Mouse (Mus musculus) hindbrain, embryonic 10.5 days (tissue): ENCODE measurements around the gene Psmd10. TPM values are rescaled to one million over a fixed set of nuclear protein-coding genes. Genes with fewer than 3 reads are reported as not detected.
A peak's percentile ranks its signal among the peaks of the same experiment; 100 is the strongest.

Experiments used
- DNase-seq: peaks from one replicate; pipeline ENCODE4 v3.0.0-alpha.2; 2017; ENCODE audit warnings: low spot score
- H3K27ac ChIP-seq: fragments of 300-500 bp; sonication (generic); 2 replicates; pipeline ENCODE4 v1.5.1; 2016; ENCODE audit warnings: mild to moderate bottlenecking, moderate library complexity
- H3K27me3 ChIP-seq: fragments of 300-500 bp; sonication (generic); 2 replicates; pipeline ENCODE4 v1.6.1; 2016; ENCODE audit warnings: mild to moderate bottlenecking; ENCODE audit not compliant: poor library complexity, insufficient read depth, severe bottlenecking
- H3K36me3 ChIP-seq: fragments of 300-500 bp; sonication (generic); 2 replicates; pipeline ENCODE4 v1.6.1; 2016; ENCODE audit warnings: mild to moderate bottlenecking, moderate library complexity
- H3K4me1 ChIP-seq: fragments of 300-500 bp; sonication (generic); replicated peaks from 2 replicates; pipeline ENCODE4 v1.6.1; 2016; ENCODE audit warnings: mild to moderate bottlenecking
- H3K4me3 ChIP-seq: fragments of 300-500 bp; sonication (generic); 2 replicates; pipeline ENCODE4 v1.5.1; 2016; ENCODE audit warnings: mild to moderate bottlenecking, moderate library complexity
- H3K9me3 ChIP-seq: fragments of 300-500 bp; sonication (generic); 2 replicates; pipeline ENCODE4 v1.6.1; 2016; ENCODE audit warnings: mild to moderate bottlenecking, moderate library complexity
- WGBS: fragments of 180-500 bp; shearing (Covaris S2); methylation state at CpG from one replicate; pipeline ENCODE4 v1.1.7; 2016; 5-methylcytosine and 5-hydroxymethylcytosine counted together
- polyA plus RNA-seq: library from polyadenylated mRNA; unstranded; fragments of >200 nt; fragmentation: Nextera tagmentation; extraction: Ambion mirVana; gene quantifications from 2 replicates; pipeline ENCODE4 v1.2.1, GENCODE M21; 2016

Gene Psmd10
- 52.3 and 57.7 TPM in 2 replicates for polyA plus RNA-seq

GRCm38 (mm10) chrX:140956272-140956940 lies at the start of gene Psmd10, which contains the start of gene Atg4a:
Gene Psmd10 (minus strand): TSS chrX:140956728.
Gene Atg4a (plus strand): TSS chrX:140956907.
- peak within 1 kb of the TSS; percentile 56 for H3K4me3 ChIP-seq
- H3K9me3 ChIP-seq, result no peaks in the 10 kb centered on the region
- H3K27me3 ChIP-seq, result peaks cover 42% of the 10 kb centered on the region
- 0 out of 2 replicates have a peak, but pooled peaks cover 4% of the 10 kb centered on the region for H3K36me3 ChIP-seq
- peak; percentile 87 for DNase-seq
- WGBS, result 20% methylated on average over 23 of the region's 23 CpGs
- H3K27ac ChIP-seq, result peak within 1 kb of the TSS; percentile 74
- H3K4me1 ChIP-seq, result no peaks in the 10 kb centered on the region

DNA sequence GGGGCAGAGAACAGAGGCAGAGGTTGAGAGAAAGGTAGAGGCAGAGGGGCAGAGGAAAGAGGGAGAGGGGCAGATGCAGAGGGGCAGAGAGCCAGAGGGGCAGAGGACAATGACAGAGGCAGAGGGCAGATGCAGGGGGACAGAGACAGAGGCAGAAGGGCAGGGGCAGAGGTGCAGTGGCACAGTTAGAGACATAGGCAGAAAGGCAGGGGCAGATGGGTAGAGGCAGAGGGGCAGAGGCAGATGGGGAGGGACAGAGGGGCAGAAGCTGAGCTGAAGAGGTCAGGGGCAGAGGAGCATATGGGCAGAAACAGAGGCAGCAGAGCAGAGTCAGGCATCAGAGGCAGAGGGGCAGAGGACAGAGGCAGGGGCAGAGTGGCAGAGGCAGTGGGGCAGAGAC lies 42.4 kb upstream of the Psmd10 start:
- H3K4me3 ChIP-seq, result no peak overlapping the region
- H3K9me3 ChIP-seq, result no peaks in the 10 kb centered on the region
- peaks cover 53% of the 10 kb centered on the region for H3K27me3 ChIP-seq
- no peaks in the 10 kb centered on the region for H3K36me3 ChIP-seq
- DNase-seq, result no peak
- peaks cover 24% of the 10 kb centered on the region for H3K4me1 ChIP-seq
- peak overlapping the region; percentile 64 for H3K27ac ChIP-seq

DNA sequence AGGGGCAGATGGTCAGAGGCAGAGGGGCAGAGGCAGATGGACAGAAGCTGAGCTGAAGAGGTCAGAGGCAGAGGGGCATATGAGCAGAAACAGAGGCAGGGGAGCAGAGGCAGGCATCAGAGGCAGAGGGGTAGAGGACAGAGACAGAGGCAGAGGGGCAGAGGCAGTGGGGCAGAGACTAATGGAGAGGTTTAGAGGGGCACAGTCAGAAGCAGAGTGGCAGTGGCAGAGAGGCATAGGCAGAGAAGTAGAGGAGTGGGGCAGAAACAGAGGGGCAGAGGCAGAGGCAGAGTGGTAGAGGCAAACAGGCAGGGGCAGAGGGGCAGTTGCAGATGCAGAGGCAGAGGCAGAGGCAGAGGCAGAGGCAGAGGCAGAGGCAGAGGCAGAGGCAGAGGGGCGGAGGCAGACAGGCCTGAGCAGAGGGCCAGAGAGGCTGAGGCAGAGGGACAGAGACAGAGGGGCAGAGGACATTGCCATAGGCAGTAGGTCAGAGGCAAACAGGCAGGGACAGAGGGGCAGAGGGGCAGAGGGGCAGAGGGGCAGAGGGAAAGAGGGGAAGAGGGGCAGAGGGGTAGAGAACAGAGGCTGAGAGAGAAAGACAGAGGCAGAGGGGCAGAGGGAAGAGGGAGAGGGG lies 41.5 kb upstream of the Psmd10 start:
- Histone ChIP-seq H3K4me1 (peaks cover 24% of the 10 kb centered on the region), H3K27ac (peak overlapping the region; percentile 64), H3K9me3 (no peaks in the 10 kb centered on the region), H3K36me3 (no peaks in the 10 kb centered on the region), H3K4me3 (no peak overlapping the region), H3K27me3 (peaks cover 59% of the 10 kb centered on the region)
- 56% methylated on average over 1 of the region's 1 CpGs for WGBS
- no peak for DNase-seq

- DNase-seq, result no peak
- Histone ChIP-seq H3K9me3 (no peaks in the 10 kb centered on the region), H3K4me1 (peaks cover 24% of the 10 kb centered on the region), H3K4me3 (no peak overlapping the region), H3K36me3 (no peaks in the 10 kb centered on the region), H3K27me3 (peaks cover 66% of the 10 kb centered on the region), H3K27ac (peak overlapping the region; percentile 64)
- 62% methylated on average over 1 of the region's 1 CpGs for WGBS
These were observed 40.5 kb upstream of the Psmd10 start for GRCm38 (mm10) chrX:140996909-140997516.

GRCm38 (mm10) chrX:140985256-140985655 lies 28.7 kb upstream of the Psmd10 start:
- H3K36me3 ChIP-seq, result no peaks in the 10 kb centered on the region
- no peak overlapping the region for H3K27ac ChIP-seq
- no peak overlapping the region for H3K4me3 ChIP-seq
- H3K9me3 ChIP-seq, result no peaks in the 10 kb centered on the region
- H3K4me1 ChIP-seq, result 0 out of 2 replicates have a peak, but pooled peaks cover 4% of the 10 kb centered on the region
- 87% methylated on average over 2 of the region's 2 CpGs for WGBS
- no peak for DNase-seq
- H3K27me3 ChIP-seq, result peaks cover 95% of the 10 kb centered on the region

GRCm38 (mm10) chrX:140984795-140985194 lies 28.3 kb upstream of the Psmd10 start:
- Histone ChIP-seq H3K4me1 (0 out of 2 replicates have a peak, but pooled peaks cover 4% of the 10 kb centered on the region), H3K36me3 (no peaks in the 10 kb centered on the region), H3K27me3 (peaks cover 95% of the 10 kb centered on the region), H3K27ac (no peak overlapping the region), H3K9me3 (no peaks in the 10 kb centered on the region), H3K4me3 (no peak overlapping the region)
- DNase-seq, result no peak
- 75% methylated on average over 6 of the region's 6 CpGs for WGBS

GRCm38 (mm10) chrX:140983206-140983960 lies 26.9 kb upstream of the Psmd10 start:
- Histone ChIP-seq H3K9me3 (no peaks in the 10 kb centered on the region), H3K4me1 (0 out of 2 replicates have a peak, but pooled peaks cover 4% of the 10 kb centered on the region), H3K4me3 (no peak overlapping the region), H3K27ac (no peak overlapping the region), H3K36me3 (no peaks in the 10 kb centered on the region), H3K27me3 (peaks cover 98% of the 10 kb centered on the region)
- DNase-seq, result no peak
- 54% methylated on average over 6 of the region's 6 CpGs for WGBS

DNA sequence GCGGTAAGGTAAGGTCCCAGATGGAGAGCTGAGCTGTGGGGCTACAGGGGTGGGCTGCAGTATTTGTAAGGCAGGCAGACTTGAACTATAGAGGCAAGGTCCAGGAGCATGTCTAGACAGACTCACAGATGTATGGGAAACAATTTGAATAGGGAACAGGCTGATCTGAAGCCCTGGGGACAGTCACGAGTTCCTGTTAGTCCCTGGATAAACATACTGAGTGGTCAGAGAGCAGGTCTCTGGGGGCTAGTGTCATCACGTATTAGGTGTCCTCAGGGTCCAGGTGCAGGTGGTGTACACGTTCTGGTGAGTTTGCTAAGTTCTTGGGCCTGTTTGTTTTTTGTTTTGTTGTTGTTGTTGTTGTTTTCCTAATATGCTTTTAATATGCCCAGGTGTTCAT lies 23.6 kb upstream of the Psmd10 start:
- DNase-seq, result no peak
- no peaks in the 10 kb centered on the region for H3K36me3 ChIP-seq
- no peak overlapping the region for H3K4me3 ChIP-seq
- H3K27me3 ChIP-seq, result peaks cover 98% of the 10 kb centered on the region
- no peaks in the 10 kb centered on the region for H3K9me3 ChIP-seq
- 65% methylated on average over 4 of the region's 4 CpGs for WGBS
- 0 out of 2 replicates have a peak, but pooled peaks cover 4% of the 10 kb centered on the region for H3K4me1 ChIP-seq
- H3K27ac ChIP-seq, result no peak overlapping the region

GRCm38 (mm10) chrX:140979546-140979945 lies 23.0 kb upstream of the Psmd10 start:
- WGBS, result 79% methylated on average over 2 of the region's 2 CpGs
- H3K4me3 ChIP-seq, result no peak overlapping the region
- DNase-seq, result no peak
- no peaks in the 10 kb centered on the region for H3K36me3 ChIP-seq
- no peaks in the 10 kb centered on the region for H3K9me3 ChIP-seq
- H3K27ac ChIP-seq, result no peak overlapping the region
- 0 out of 2 replicates have a peak, but pooled peaks cover 4% of the 10 kb centered on the region for H3K4me1 ChIP-seq
- peaks cover 98% of the 10 kb centered on the region for H3K27me3 ChIP-seq

GRCm38 (mm10) chrX:140978943-140979342 lies 22.4 kb upstream of the Psmd10 start:
- Histone ChIP-seq H3K4me1 (0 out of 2 replicates have a peak, but pooled peaks cover 1% of the 10 kb centered on the region), H3K27me3 (peaks cover 96% of the 10 kb centered on the region), H3K9me3 (no peaks in the 10 kb centered on the region), H3K4me3 (no peak overlapping the region), H3K36me3 (no peaks in the 10 kb centered on the region), H3K27ac (no peak overlapping the region)
- 94% methylated on average over 1 of the region's 1 CpGs for WGBS
- no peak for DNase-seq

- DNase-seq, result no peak
- peaks cover 41% of the 10 kb centered on the region for H3K27me3 ChIP-seq
- H3K36me3 ChIP-seq, result 0 out of 2 replicates have a peak, but pooled peaks cover 4% of the 10 kb centered on the region
- peak overlapping the region; percentile 56 for H3K4me3 ChIP-seq
- H3K9me3 ChIP-seq, result no peaks in the 10 kb centered on the region
- WGBS, result 27% methylated on average over 5 of the region's 5 CpGs
- H3K4me1 ChIP-seq, result no peaks in the 10 kb centered on the region
- H3K27ac ChIP-seq, result peak overlapping the region; percentile 29; the same call in 1 of the 2 replicates
These were observed 431 bp upstream of the Psmd10 start for GRCm38 (mm10) chrX:140956959-140957358.

DNA sequence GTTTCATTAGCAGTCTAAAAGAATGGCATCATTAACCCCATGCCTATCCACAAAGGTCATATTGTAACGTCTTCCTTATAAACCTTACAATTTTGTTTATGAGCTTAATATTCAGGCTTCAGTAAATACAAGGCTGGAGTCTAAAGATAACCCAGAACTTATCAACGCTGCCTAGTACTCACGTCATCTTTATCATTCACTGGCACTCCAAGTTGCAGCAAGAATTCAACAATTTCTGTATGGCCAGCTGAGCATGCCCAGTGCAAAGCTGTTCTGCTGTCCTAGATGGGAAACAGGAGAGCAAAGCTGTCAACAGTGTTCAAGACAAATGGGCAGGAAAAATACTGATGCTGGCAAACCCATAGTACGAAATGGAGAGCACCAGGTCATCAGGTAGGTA lies 2.9 kb downstream of the Psmd10 start:
- Histone ChIP-seq H3K4me3 (no peak overlapping the region), H3K27ac (no peak overlapping the region), H3K4me1 (no peaks in the 10 kb centered on the region), H3K9me3 (no peaks in the 10 kb centered on the region), H3K27me3 (peaks cover 60% of the 10 kb centered on the region), H3K36me3 (peaks cover 19% of the 10 kb centered on the region; the same call in 1 of the 2 replicates)
- no peak for DNase-seq
- 95% methylated on average over 4 of the region's 4 CpGs for WGBS
